Mouse (Mus musculus): ENCODE data around the gene Bex3. TPM values are rescaled to one million over a fixed set of nuclear protein-coding genes. Genes with fewer than 3 reads are reported as not detected.

Bex3 gene
- polyA plus RNA-seq, 1 experiment, result 197 TPM

DNA sequence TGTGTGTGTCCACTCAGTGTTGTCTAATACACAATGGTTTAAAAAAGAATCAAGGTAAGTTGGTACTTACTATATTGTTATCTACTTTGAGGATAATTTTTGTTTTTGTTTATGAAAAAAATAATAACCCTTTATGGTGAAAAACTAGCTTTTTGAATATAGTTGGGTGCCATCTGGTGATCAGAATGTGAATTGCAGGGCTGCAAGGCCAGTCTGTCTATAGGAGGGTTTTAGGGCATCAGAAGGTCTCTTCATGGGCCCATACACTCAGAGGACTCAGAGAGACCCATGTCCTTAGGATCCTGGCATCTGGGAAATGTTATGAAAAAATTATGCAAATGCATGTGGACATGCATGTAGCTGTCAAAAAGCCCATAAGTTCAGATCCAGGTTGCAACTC lies 34.2 kb downstream of the Bex3 start:
- TF ChIP-seq POLR2A (IDR thresholded peaks at IDR 0.05; ENCODE audit: low read depth, low read length) (no peak), CTCF (IDR thresholded peaks at IDR 0.05; ENCODE audit: borderline replicate concordance, insufficient read depth, low read length) (no peak)
- Histone ChIP-seq H3K4me3 (ENCODE audit: insufficient read depth, low read length) (no peak overlapping the region), H3K27ac (ENCODE audit: insufficient read depth, low read length) (no peak overlapping the region), H3K4me1 (ENCODE audit: control insufficient read depth, insufficient read depth, low read length) (no peaks in the 10 kb centered on the region)

DNA sequence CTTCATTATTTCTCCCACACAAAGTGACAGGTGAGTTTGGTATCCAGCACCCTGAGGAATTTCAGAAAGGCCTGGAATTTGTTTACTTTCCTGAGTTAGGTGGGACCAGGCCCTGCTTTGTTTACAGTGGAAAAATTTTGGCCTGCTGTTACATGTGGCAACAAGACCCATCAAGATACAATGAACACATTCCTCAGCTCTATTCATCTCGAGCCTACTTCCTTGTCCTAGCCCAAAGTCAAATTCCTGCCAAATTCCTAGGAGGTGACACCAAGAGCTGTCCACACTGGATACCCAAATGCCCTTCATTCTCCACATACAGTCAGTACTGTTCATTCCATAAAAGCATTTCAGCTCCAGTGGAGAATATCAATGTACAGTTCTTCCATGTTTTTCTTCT lies 36.1 kb downstream of the Bex3 start:
- TF ChIP-seq POLR2A (IDR thresholded peaks at IDR 0.05; ENCODE audit: low read depth, low read length) (no peak), CTCF (IDR thresholded peaks at IDR 0.05; ENCODE audit: borderline replicate concordance, insufficient read depth, low read length) (no peak)
- H3K27ac ChIP-seq (ENCODE audit: insufficient read depth, low read length), result no peak overlapping the region
- no peak overlapping the region for H3K4me3 ChIP-seq (ENCODE audit: insufficient read depth, low read length)
- no peaks in the 10 kb centered on the region for H3K4me1 ChIP-seq (ENCODE audit: control insufficient read depth, insufficient read depth, low read length)

DNA sequence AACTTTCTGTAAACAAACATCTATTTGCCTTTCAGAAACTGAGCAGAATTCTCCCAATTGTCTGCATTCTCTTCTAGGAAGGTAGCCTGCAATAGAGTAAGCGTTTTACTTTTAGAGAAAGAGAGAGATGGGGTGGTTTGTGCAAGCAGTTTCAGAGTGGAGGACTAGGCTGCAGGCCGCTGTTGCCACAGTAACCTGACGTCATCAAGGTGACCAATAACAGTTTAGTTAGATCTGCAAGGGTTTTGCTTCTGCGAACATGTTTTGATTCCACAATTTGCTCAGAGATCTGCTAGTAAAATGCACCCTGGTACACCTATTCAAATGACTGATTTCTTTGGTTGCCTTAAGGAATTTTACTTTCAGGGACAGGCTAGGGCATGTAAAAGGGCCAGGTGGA lies 43.2 kb downstream of the Bex3 start:
- H3K4me1 ChIP-seq (ENCODE audit: control insufficient read depth, insufficient read depth, low read length), result no peaks in the 10 kb centered on the region
- no peak overlapping the region for H3K4me3 ChIP-seq (ENCODE audit: insufficient read depth, low read length)
- no peak for TF ChIP-seq POLR2A (IDR thresholded peaks at IDR 0.05; ENCODE audit: low read depth, low read length)
- TF ChIP-seq CTCF (IDR thresholded peaks at IDR 0.05; ENCODE audit: borderline replicate concordance, insufficient read depth, low read length), result no peak
- no peak overlapping the region for H3K27ac ChIP-seq (ENCODE audit: insufficient read depth, low read length)

DNA sequence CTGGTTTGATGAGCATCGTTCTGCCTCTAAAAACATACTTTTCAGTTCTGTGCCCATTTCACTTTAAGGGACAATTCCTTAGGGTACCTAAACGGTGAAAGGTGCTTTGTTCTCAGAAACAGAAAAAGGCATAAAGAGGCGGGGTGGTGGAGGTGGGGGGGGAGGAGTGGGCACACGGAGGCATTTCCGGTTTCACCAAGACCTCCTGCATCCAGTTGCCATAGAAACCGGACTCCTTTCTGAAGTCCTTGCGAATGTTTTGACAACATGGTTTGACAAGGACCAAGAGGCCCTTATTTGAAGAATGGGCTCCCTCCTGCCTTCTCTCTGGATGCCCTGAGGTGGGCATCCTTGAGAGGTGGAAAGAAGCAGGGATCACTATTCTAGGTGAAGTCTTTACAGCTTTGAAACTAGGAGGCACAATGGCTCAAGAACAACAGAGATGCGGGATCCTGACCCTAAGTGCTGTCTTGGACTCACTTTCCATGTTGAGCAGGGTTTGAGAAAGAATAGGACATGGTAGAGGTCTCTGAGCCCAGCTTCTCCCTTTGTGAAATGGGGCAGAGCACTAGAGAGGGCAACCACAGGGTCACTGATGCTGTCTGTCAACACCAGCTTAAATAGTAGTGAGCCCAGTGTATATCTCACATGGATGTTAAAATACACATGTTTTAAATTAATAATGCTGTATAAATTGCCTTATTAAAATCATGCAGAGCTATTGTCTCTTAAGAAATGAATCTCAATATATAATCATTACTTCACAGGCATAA lies 43.9 kb downstream of the Bex3 start:
- Histone ChIP-seq H3K4me3 (ENCODE audit: insufficient read depth, low read length) (no peak overlapping the region), H3K4me1 (ENCODE audit: control insufficient read depth, insufficient read depth, low read length) (no peaks in the 10 kb centered on the region), H3K27ac (ENCODE audit: insufficient read depth, low read length) (no peak overlapping the region)
- TF ChIP-seq CTCF (IDR thresholded peaks at IDR 0.05; ENCODE audit: borderline replicate concordance, insufficient read depth, low read length), result no peak
- no peak for TF ChIP-seq POLR2A (IDR thresholded peaks at IDR 0.05; ENCODE audit: low read depth, low read length)

DNA sequence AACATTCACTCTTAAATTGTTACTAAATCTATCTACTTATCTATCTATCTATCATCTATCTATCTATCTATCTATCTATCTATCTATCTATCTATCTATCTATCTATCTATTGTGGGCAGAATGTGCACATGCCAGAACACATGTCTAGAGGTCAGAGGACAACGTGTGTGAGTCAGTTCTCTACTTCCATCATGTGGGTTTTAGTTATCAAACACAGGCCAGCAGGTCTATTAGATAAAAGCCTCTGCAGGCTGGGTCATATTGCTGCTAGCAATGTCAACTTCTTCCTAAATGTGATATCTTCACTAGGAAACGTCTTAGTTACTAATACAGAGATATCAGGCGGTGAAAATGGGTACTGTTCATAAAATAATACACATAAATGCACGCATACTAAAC lies 49.9 kb downstream of the Bex3 start:
- Histone ChIP-seq H3K27ac (ENCODE audit: insufficient read depth, low read length) (no peak overlapping the region), H3K4me3 (ENCODE audit: insufficient read depth, low read length) (no peak overlapping the region), H3K4me1 (ENCODE audit: control insufficient read depth, insufficient read depth, low read length) (no peaks in the 10 kb centered on the region)
- TF ChIP-seq CTCF (IDR thresholded peaks at IDR 0.05; ENCODE audit: borderline replicate concordance, insufficient read depth, low read length), result no peak
- TF ChIP-seq POLR2A (IDR thresholded peaks at IDR 0.05; ENCODE audit: low read depth, low read length), result no peak

Other genes with a start within 250 kb of the Bex3 start
- 3.6 and 12.2 TPM in 2 replicates for gene Arxes1, start 236.9 kb upstream of the Bex3 start, polyA plus RNA-seq (2011; ENCODE audit: insufficient read length, low read depth, missing spikeins)
- gene Bex2, start 202.0 kb upstream of the Bex3 start, polyA plus RNA-seq (2011; ENCODE audit: insufficient read length, low read depth, missing spikeins), result not detected in 2 replicates
- gene Nxf3, start 185.0 kb upstream of the Bex3 start, polyA plus RNA-seq (2011; ENCODE audit: insufficient read length, low read depth, missing spikeins), result not detected in 2 replicates
- 0.80 TPM in 1 of 2 replicates, not detected in the other for gene Bex4, start 131.3 kb upstream of the Bex3 start, polyA plus RNA-seq (2011; ENCODE audit: insufficient read length, low read depth, missing spikeins)
- 291 and 306 TPM in 2 replicates for gene Tceal8, start 97.9 kb upstream of the Bex3 start, polyA plus RNA-seq (2011; ENCODE audit: insufficient read length, low read depth, missing spikeins)
- gene Tceal5, start 66.4 kb upstream of the Bex3 start, polyA plus RNA-seq (2011; ENCODE audit: insufficient read length, low read depth, missing spikeins), result 1.2 and 2.8 TPM in 2 replicates
- gene Tceal7, start 55.5 kb upstream of the Bex3 start, polyA plus RNA-seq (2011; ENCODE audit: insufficient read length, low read depth, missing spikeins), result not detected in 2 replicates
- 1.8 TPM in 1 of 2 replicates, not detected in the other for gene Bex1, start 54.7 kb upstream of the Bex3 start, polyA plus RNA-seq (2011; ENCODE audit: insufficient read length, low read depth, missing spikeins)
- 254 and 302 TPM in 2 replicates for gene Tceal9, start 25.2 kb upstream of the Bex3 start, polyA plus RNA-seq (2011; ENCODE audit: insufficient read length, low read depth, missing spikeins)
- gene Kir3dl1, start 247.7 kb downstream of the Bex3 start, polyA plus RNA-seq (2011; ENCODE audit: insufficient read length, low read depth, missing spikeins), result not detected in 2 replicates